Mouse (Mus musculus): ENCODE measurements at regions not wholly inside any gene's neighbourhood (a gene's known extent, or its start where the extent isn't known, plus 50 kb on each side); places are given as distances from the start of the nearest gene placed in this dataset.
A peak's percentile ranks its signal among the peaks of the same experiment; 100 is the strongest.
"Not testable (repeated sequence)": the region's sequence is repeated elsewhere in the genome, so short reads cannot be mapped to it uniquely, and the experiment has no call there.

DNA sequence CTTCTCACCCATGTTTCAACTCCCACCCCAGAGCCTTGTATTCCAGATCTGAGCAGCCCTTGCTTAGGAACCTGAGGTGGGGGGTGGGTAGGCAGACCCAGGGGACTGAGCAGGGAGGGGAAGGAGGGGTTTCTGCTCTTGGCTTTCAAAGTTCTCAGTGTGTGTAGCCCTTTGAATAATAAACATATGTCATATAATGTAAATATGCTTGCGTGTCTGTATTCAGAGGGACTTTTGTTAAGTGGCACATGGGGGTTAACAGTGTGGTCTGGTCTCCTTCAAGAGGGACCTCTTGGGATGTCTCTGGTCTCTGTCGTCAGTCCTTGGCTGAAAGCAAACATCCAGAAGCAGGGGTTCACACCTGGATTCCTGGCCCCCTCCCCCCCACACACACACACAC lies 149.1 kb upstream of the Rtl1 start:
- DNase-seq (ENCODE audit: low read depth, low spot score) = peak; percentile 22

DNA sequence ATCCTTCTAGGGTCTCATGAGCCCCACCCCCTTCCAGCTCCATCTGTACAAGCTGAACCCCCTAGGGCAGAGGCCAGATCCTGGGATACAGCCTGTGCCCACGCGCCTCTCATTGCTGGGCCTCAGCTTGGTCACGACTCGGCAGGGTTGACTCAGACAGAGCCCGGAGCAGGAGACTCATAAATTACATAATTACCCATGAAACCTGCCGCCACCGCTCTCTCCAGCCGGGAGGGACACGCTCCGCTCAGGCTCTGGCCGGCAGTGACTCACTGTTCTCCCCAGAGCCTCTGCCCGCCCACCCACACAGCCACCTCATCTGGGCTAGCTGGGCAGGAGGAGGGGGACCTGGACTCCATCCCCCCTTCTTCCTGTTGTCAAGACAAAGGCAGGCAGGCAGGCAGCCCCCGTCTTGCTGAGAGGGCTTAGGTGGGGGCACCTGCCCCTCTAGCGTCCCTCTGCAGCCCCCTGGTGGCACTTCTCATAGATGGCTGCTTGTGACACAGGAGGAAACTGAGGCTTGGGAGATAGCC lies 149.6 kb upstream of the Rtl1 start:
- DNase-seq (ENCODE audit: low read depth, low spot score) = peak; percentile 94

- no peak for DNase-seq (ENCODE audit: low read depth, low spot score)
Observed at GRCm38 (mm10) chr12:109754986-109755385, 154.9 kb upstream of the Rtl1 start.

GRCm38 (mm10) chr12:109764293-109764692 lies 164.2 kb upstream of the Rtl1 start:
- DNase-seq (ENCODE audit: low read depth, low spot score) = peak; percentile 76

- not testable (repeated sequence) for DNase-seq (ENCODE audit: low read depth, low spot score)
Observed at GRCm38 (mm10) chr12:109766602-109767001, 166.5 kb upstream of the Rtl1 start.

GRCm38 (mm10) chr12:109772543-109772942 lies 172.4 kb upstream of the Rtl1 start:
- DNase-seq (ENCODE audit: low read depth, low spot score) = no peak

GRCm38 (mm10) chr12:109773909-109774313 lies 173.8 kb upstream of the Rtl1 start:
- peak; percentile 60 for DNase-seq (ENCODE audit: low read depth, low spot score)

DNA sequence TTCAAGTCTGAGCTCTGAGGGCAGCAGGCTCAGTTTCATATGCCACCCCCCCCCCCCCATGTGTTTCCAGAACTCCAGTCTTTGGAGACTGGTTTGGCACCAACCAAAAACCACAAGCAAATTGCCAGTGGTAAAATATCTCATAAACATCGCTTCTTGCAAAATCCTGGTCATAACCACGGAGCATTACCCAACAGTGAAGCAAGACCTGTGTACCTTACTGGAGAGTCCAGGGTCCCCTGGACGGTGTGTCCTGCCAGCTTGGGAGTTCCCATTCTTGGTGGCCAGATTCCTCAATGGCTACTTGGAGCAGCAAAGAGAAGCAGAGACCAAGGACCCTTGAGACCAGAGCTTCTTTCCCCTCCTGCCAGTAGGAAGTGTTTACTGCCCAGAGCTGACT lies 198.7 kb upstream of the Rtl1 start:
- DNase-seq (ENCODE audit: low read depth, low spot score) = peak; percentile 94

DNA sequence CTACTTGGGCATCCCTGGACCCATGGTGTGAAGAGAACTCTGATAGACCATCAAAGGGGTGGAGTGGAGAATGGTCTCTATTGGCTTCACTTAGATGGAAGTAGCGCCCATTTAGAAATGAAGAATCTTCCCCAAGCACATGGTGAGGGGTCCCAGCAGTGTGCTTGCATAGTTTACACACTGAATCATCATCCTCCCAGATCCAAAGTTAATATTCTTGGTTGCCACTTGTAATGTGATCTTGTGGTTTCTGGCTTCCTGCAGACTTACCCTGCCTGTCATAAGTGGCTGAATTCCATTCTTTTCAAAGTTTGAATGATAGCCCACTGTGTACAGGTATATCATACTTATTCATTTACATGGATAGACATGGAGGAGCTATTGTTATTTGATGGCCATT lies 199.3 kb upstream of the Rtl1 start:
- DNase-seq (ENCODE audit: low read depth, low spot score) = peak; percentile 92

GRCm38 (mm10) chr12:109827241-109827915 lies 227.2 kb upstream of the Rtl1 start:
- DNase-seq (ENCODE audit: low read depth, low spot score) = no peak

GRCm38 (mm10) chr12:109830303-109831020 lies 230.3 kb upstream of the Rtl1 start:
- DNase-seq (ENCODE audit: low read depth, low spot score) = no peak

DNA sequence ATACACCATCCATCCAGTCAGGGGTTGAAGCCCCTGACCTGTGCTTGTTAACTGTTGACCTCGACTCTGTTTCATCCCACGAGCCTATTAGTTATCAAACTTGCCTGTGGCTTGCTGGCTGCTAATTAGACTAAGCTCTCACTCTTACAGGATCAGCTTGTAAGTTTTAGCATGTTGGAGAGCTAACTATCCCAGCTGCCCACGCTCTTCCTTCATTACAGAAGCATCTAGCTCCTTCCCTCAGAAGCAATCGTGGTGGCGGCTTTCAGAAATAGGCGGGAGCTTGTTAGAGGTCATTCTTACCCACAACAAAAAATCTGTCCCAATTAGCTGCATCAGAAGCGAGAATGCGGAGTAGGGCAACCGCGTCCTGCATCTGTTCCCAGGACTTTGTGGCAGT lies 232.8 kb upstream of the Rtl1 start:
- DNase-seq (ENCODE audit: low read depth, low spot score) = no peak

DNA sequence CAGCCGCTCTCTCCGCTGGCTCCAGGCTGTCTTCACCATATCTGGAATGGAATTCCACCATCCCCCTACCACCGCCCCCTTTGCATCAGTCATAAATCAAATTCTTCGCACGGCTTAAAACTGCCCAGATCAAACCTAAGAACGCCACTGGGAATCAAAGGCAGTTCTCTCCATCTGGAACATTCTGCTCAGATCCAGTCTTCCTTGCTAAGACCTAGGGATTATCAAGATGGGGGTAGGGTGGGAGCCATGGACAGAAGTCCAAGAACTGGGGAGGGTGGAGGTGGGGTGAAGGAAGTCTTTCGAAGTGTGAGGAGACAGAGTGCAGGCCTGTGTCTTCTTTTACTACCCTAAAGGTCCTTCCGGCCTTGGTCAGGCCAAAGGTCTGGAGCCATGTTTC lies 236.4 kb upstream of the Rtl1 start:
- DNase-seq (ENCODE audit: low read depth, low spot score) = no peak

DNA sequence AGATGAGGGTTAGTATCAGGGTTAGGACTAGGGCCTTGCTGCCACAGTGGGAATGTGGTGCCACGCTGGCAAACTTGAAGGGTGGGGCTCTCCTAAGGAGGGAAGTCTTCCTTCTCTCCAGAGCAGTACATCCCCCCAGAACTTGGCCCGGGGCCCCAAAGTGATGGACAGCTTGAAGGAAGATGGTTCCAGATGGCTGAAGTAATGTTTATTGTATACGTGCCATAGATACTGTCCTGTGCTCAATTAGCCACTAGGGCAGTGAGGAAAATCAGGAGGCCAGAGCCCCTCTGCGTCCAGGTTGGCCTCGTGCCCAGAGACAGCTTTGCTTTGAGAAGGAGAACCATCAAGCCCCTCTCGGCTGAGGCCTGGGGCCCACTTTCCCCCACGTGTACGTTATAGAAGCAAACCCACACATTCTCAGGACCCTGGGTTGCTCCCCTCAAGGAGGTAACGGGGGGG lies 239.0 kb upstream of the Rtl1 start:
- peak; percentile 25 for DNase-seq (ENCODE audit: low read depth, low spot score)

GRCm38 (mm10) chr12:109839946-109840524 lies 239.9 kb upstream of the Rtl1 start:
- peak; percentile 40 for DNase-seq (ENCODE audit: low read depth, low spot score)

DNA sequence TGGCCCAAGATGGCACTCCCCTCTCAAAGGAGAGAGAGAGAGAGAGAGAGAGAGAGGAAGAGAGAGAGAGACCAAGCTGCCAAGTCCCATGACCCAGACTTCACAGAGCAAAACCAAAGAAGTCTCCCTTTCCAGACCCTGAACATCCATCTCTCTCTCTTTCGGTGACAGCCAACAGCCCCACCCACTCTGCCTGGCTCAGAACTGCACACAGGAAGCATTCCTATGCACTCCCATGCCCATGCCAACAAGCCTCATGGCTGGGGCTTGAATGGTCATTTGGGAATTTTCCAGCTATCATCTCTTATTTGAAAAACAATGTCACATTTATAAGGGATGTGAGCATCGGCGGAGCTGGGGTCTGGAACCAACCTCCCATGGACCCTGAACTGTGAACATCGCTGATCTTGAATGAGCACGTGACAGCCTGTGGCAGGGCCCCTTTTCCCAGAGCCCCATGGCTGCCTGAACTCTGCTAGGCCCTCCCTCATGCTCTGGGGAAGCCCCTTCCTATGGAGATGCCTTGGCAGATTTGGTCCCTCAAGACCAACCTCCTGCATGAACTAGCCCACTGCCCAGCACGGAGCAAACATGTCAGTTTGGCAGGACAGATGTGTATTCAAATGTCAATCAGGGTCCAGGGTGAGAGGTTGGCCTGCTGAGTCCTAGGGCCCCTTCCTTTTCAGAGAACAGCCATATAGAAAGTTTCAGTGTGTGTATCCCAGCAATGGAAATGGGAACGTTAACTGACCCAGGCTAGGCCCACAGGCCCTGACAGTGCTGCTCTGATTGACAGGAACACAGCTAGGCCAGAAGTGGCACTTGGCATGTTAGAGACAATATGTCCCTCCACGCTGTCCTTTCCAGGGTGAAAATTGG lies 244.8 kb upstream of the Rtl1 start:
- peak; percentile 79 for DNase-seq (ENCODE audit: low read depth, low spot score)

DNA sequence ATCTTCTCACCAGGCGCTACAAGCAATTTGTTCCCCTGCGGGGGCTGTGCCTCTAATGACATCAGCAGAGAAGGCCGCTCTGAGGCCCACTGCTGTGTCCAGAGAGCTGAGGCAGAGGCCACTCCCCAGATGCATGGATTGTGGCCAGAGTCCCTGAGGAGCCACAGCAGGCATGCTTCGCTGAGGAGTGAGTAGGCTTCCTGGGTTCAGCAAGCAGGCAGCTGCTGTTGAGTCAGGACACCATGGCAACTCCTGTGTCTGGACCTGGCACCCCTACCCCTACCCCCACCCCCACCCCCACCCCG lies 245.4 kb upstream of the Rtl1 start:
- peak; percentile 81 for DNase-seq (ENCODE audit: low read depth, low spot score)

- DNase-seq (ENCODE audit: low read depth, low spot score) = peak; percentile 77
Observed at GRCm38 (mm10) chr12:109856336-109856735, 256.2 kb upstream of the Rtl1 start.

DNA sequence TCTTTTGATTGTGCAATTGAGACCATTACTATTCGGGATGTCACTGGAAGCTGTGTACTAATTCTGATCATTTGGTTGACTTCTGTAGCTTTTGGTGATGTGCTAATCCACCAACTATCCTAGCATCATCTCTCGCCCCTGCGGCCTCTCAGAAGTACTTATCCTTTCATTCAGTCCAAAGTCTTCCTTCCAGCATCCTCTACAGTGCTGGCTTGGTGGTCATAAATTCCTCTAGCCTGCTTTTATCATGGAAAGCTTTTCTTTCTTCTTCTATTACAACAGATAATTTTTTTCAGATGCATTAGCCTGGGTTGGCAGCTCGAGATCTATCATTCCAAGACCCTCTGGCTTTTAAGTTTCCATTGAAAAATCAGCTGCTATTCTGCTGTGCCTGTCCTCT lies 257.6 kb upstream of the Rtl1 start:
- DNase-seq (ENCODE audit: low read depth, low spot score) = no peak

- peak; percentile 62 for DNase-seq (ENCODE audit: low read depth, low spot score)
Observed at GRCm38 (mm10) chr12:109864826-109865225, 264.7 kb upstream of the Rtl1 start.

DNA sequence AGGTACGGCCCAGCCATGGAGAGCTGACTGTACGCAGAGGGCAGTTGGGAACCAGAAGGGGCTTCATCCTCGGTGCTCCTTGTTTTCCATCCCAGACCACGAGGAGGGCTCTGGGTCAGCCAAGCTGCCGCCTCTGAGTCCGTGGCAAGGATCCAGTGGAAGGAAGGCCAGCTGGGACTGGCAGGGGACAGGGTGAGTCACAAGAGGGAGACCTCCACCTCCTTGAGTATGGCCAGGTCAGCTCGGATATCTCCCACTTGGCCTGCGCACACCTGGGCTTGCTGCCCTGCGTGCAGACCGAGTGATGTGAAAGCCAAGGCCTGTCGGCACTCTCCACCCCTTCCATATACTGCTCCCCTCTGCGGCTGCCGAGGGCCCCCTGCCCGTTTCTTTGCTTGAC lies 270.9 kb upstream of the Rtl1 start:
- no peak for DNase-seq (ENCODE audit: low read depth, low spot score)

DNA sequence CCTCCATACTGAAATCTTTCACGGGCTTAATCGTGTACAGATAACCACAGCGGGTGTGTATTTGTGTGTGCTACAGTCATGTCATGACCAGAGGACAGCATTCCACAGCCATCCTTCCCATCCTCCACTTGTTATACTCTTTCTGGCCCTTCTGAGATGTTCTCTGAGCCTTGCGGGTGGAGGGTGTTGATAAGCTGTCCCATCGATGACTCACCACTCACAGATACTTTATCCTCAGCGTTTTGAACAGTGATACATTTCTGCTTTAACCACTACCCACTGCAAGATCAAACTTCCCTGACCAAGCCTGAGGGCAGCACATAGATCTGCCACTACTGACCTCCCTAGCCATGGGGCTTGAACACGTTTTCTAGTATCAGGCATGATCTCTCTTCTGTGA lies 274.3 kb upstream of the Rtl1 start:
- DNase-seq (ENCODE audit: low read depth, low spot score) = peak; percentile 59

All from 3T3-L1 (cell line).